Mouse (Mus musculus): ENCODE results near the gene Bst1. TPM values are rescaled to one million over a fixed set of nuclear protein-coding genes. Genes with fewer than 3 reads are reported as not detected.

The Bst1 gene
- total and polyA plus RNA-seq, 2 experiments = 0.16 to 0.18 TPM

- no peak for TF ChIP-seq CTCF (IDR thresholded peaks at IDR 0.05; ENCODE audit: low read depth, low read length)
- no peak for TF ChIP-seq POLR2A (IDR thresholded peaks at IDR 0.05; ENCODE audit: extremely low read depth, insufficient read depth, low read length)
- no peak overlapping the region for H3K4me3 ChIP-seq (ENCODE audit: insufficient read depth, low read depth, low read length)
- WGBS = 59% methylated on average over 1 of the region's 1 CpGs
- no peak overlapping the region for H3K9ac ChIP-seq (ENCODE audit: low read depth, low read length)
- H3K27ac ChIP-seq (replicated peaks; ENCODE audit: insufficient read depth, low read depth, low read length) = no peak overlapping the region
- peaks cover 4% of the 10 kb centered on the region for H3K4me1 ChIP-seq (ENCODE audit: control insufficient read depth, insufficient read depth, low read length)
- H3K79me2 ChIP-seq (ENCODE audit: control insufficient read depth, insufficient read depth, low read length) = no peaks in the 10 kb centered on the region
- H3K27me3 ChIP-seq (ENCODE audit: control insufficient read depth, insufficient read depth, low read length) = no peaks in the 10 kb centered on the region
- H3K36me3 ChIP-seq (ENCODE audit: control insufficient read depth, insufficient read depth, low read length) = no peaks in the 10 kb centered on the region; the same call in 1 of the 2 replicates
- peak; percentile 22 for DNase-seq (ENCODE audit: extremely low read depth, low read depth, low spot score)
Observed at GRCm38 (mm10) chr5:43871845-43872244, 53.2 kb downstream of the Bst1 start.

- Histone ChIP-seq H3K36me3 (ENCODE audit: control insufficient read depth, insufficient read depth, low read length) (no peaks in the 10 kb centered on the region; the same call in 1 of the 2 replicates), H3K9ac (ENCODE audit: low read depth, low read length) (no peak overlapping the region), H3K27me3 (ENCODE audit: control insufficient read depth, insufficient read depth, low read length) (no peaks in the 10 kb centered on the region), H3K27ac (replicated peaks; ENCODE audit: insufficient read depth, low read depth, low read length) (no peak overlapping the region), H3K4me1 (ENCODE audit: control insufficient read depth, insufficient read depth, low read length) (peaks cover 5% of the 10 kb centered on the region), H3K4me3 (ENCODE audit: insufficient read depth, low read depth, low read length) (no peak overlapping the region), H3K79me2 (ENCODE audit: control insufficient read depth, insufficient read depth, low read length) (no peaks in the 10 kb centered on the region)
- WGBS = 81% methylated on average over 1 of the region's 1 CpGs
- DNase-seq (ENCODE audit: extremely low read depth, low read depth, low spot score) = no peak
- TF ChIP-seq CTCF (IDR thresholded peaks at IDR 0.05; ENCODE audit: low read depth, low read length) (no peak), POLR2A (IDR thresholded peaks at IDR 0.05; ENCODE audit: extremely low read depth, insufficient read depth, low read length) (no peak)
Observed at GRCm38 (mm10) chr5:43872652-43873051, 54.0 kb downstream of the Bst1 start.

- no peak overlapping the region for H3K27ac ChIP-seq (replicated peaks; ENCODE audit: insufficient read depth, low read depth, low read length)
- DNase-seq (ENCODE audit: extremely low read depth, low read depth, low spot score) = peak; percentile 51
- TF ChIP-seq CTCF (IDR thresholded peaks at IDR 0.05; ENCODE audit: low read depth, low read length) = no peak
- no peak for TF ChIP-seq POLR2A (IDR thresholded peaks at IDR 0.05; ENCODE audit: extremely low read depth, insufficient read depth, low read length)
- H3K4me1 ChIP-seq (ENCODE audit: control insufficient read depth, insufficient read depth, low read length) = peaks cover 3% of the 10 kb centered on the region; the same call in 1 of the 2 replicates
- H3K36me3 ChIP-seq (ENCODE audit: control insufficient read depth, insufficient read depth, low read length) = no peaks in the 10 kb centered on the region; the same call in 1 of the 2 replicates
- no peak overlapping the region for H3K9ac ChIP-seq (ENCODE audit: low read depth, low read length)
- WGBS = 79% methylated on average over 3 of the region's 3 CpGs
- no peaks in the 10 kb centered on the region for H3K27me3 ChIP-seq (ENCODE audit: control insufficient read depth, insufficient read depth, low read length)
- no peaks in the 10 kb centered on the region for H3K79me2 ChIP-seq (ENCODE audit: control insufficient read depth, insufficient read depth, low read length)
- H3K4me3 ChIP-seq (ENCODE audit: insufficient read depth, low read depth, low read length) = no peak overlapping the region
Observed at GRCm38 (mm10) chr5:43882034-43882433, 63.3 kb downstream of the Bst1 start.

GRCm38 (mm10) chr5:43885060-43885820 is 66.6 kb downstream of the Bst1 start:
- Histone ChIP-seq H3K79me2 (ENCODE audit: control insufficient read depth, insufficient read depth, low read length) (no peaks in the 10 kb centered on the region), H3K27ac (replicated peaks; ENCODE audit: insufficient read depth, low read depth, low read length) (no peak overlapping the region), H3K27me3 (ENCODE audit: control insufficient read depth, insufficient read depth, low read length) (no peaks in the 10 kb centered on the region), H3K4me1 (ENCODE audit: control insufficient read depth, insufficient read depth, low read length) (peaks cover 2% of the 10 kb centered on the region; the same call in 1 of the 2 replicates), H3K36me3 (ENCODE audit: control insufficient read depth, insufficient read depth, low read length) (no peaks in the 10 kb centered on the region; the same call in 1 of the 2 replicates), H3K9ac (ENCODE audit: low read depth, low read length) (no peak overlapping the region), H3K4me3 (ENCODE audit: insufficient read depth, low read depth, low read length) (no peak overlapping the region)
- DNase-seq (ENCODE audit: extremely low read depth, low read depth, low spot score) = peak; percentile 48
- TF ChIP-seq POLR2A (IDR thresholded peaks at IDR 0.05; ENCODE audit: extremely low read depth, insufficient read depth, low read length) (no peak), CTCF (IDR thresholded peaks at IDR 0.05; ENCODE audit: low read depth, low read length) (no peak)
- 51% methylated on average over 3 of the region's 3 CpGs for WGBS

- Histone ChIP-seq H3K27me3 (ENCODE audit: control insufficient read depth, insufficient read depth, low read length) (no peaks in the 10 kb centered on the region), H3K4me1 (ENCODE audit: control insufficient read depth, insufficient read depth, low read length) (0 out of 2 replicates have a peak, but pooled peaks cover 2% of the 10 kb centered on the region), H3K36me3 (ENCODE audit: control insufficient read depth, insufficient read depth, low read length) (no peaks in the 10 kb centered on the region), H3K4me3 (ENCODE audit: insufficient read depth, low read depth, low read length) (no peak overlapping the region), H3K9ac (ENCODE audit: low read depth, low read length) (no peak overlapping the region), H3K79me2 (ENCODE audit: control insufficient read depth, insufficient read depth, low read length) (no peaks in the 10 kb centered on the region), H3K27ac (replicated peaks; ENCODE audit: insufficient read depth, low read depth, low read length) (no peak overlapping the region)
- DNase-seq (ENCODE audit: extremely low read depth, low read depth, low spot score) = peak; percentile 49
- no peak for TF ChIP-seq POLR2A (IDR thresholded peaks at IDR 0.05; ENCODE audit: extremely low read depth, insufficient read depth, low read length)
- 0 out of 2 replicates have a peak, but pooled peaks have one; percentile 11 for TF ChIP-seq CTCF (IDR thresholded peaks at IDR 0.05; ENCODE audit: low read depth, low read length)
- 26% methylated on average over 1 of the region's 1 CpGs for WGBS
Observed at GRCm38 (mm10) chr5:43892386-43892785, 73.7 kb downstream of the Bst1 start.

Other genes starting within 250 kb of the Bst1 start
- 3.1 and 3.2 TPM in 2 replicates for gene Cc2d2a, start 156.5 kb upstream of the Bst1 start, total RNA-seq (2014; rRNA removed)
- 0.85 and 0.93 TPM in 2 replicates for gene Cc2d2a, start 156.5 kb upstream of the Bst1 start, polyA plus RNA-seq (2012; rRNA removed)
- 38.9 and 41.8 TPM in 2 replicates for gene Fbxl5, start 2.8 kb downstream of the Bst1 start, total RNA-seq (2014; rRNA removed)
- 13.2 and 17.4 TPM in 2 replicates for gene Fbxl5, start 2.8 kb downstream of the Bst1 start, polyA plus RNA-seq (2012; rRNA removed)
- 15.9 and 17.8 TPM in 2 replicates for gene Cd38, start 49.7 kb downstream of the Bst1 start, total RNA-seq (2014; rRNA removed)
- 4.3 and 4.8 TPM in 2 replicates for gene Cd38, start 49.7 kb downstream of the Bst1 start, polyA plus RNA-seq (2012; rRNA removed)
- 0.28 TPM in 1 of 2 replicates, not detected in the other for gene Gm7879, start 94.3 kb downstream of the Bst1 start, total RNA-seq (2014; rRNA removed)
- gene Gm7879, start 94.3 kb downstream of the Bst1 start, polyA plus RNA-seq (2012; rRNA removed) = not detected in 2 replicates
- not detected in 2 replicates for gene Fgfbp1, start 162.9 kb downstream of the Bst1 start, total RNA-seq (2014; rRNA removed)
- not detected in 2 replicates for gene Fgfbp1, start 162.9 kb downstream of the Bst1 start, polyA plus RNA-seq (2012; rRNA removed)

All from liver, adult 2 months (tissue).